Mouse (Mus musculus): ENCODE results near the gene Fam20a. TPM values are rescaled to one million over a fixed set of nuclear protein-coding genes. Genes with fewer than 3 reads are reported as not detected.

Fam20a gene
- 0.54 and 7.0 TPM in 2 replicates for polyA plus RNA-seq (2012; ENCODE audit: insufficient read depth, low replicate concordance)

DNA sequence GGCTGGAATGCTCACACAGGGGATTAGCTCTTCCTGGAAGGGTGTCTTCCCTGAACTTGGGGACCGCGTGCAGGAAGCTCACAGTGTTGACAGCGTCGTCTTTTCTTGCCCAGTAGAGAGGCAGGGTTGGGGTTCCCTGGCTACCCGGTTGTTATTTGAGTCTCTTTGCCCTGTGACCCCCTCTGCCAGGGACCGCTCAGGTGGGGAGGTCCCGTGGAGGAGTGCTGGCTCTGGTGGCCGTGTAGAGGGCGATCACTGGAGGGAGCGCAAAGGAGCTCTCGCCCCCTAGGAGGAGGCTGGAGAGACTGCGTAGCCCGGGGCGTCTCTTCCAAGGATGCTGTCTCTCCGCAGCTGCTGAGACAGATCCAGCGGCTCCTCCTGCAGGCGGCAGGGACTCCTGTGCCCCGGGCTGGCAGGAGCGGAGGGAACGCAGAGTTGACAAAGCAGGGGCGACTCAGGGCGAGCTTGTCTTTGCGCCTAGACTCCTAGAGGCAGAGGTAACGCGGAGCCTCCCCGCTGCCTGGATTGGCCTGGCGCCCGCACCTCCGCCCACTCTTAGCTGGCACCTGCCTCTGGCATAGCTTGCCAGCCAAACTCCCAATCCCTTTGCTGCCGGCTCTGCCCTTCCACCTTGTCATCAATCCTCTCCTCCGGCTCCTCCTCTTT lies at the start of gene Fam20a:
Fam20a (minus strand) TSS at position 499 of the 666 bp plus-strand sequence.
- peak within 1 kb of the TSS; percentile 90 for H3K4me3 ChIP-seq (replicated peaks)
- no peaks in the 10 kb centered on the region for H3K9me3 ChIP-seq
- peaks cover 79% of the 10 kb centered on the region for H3K27me3 ChIP-seq (replicated peaks)
- H3K4me1 ChIP-seq, result peaks cover 26% of the 10 kb centered on the region
- H3K36me3 ChIP-seq (replicated peaks; ENCODE audit: low read length), result no peaks in the 10 kb centered on the region
- TF ChIP-seq GATA1 (IDR thresholded peaks at IDR 0.05; ENCODE audit: borderline replicate concordance, low read length) (no peak), FLI1 (IDR thresholded peaks at IDR 0.05; ENCODE audit: low read length) (no peak)

DNA sequence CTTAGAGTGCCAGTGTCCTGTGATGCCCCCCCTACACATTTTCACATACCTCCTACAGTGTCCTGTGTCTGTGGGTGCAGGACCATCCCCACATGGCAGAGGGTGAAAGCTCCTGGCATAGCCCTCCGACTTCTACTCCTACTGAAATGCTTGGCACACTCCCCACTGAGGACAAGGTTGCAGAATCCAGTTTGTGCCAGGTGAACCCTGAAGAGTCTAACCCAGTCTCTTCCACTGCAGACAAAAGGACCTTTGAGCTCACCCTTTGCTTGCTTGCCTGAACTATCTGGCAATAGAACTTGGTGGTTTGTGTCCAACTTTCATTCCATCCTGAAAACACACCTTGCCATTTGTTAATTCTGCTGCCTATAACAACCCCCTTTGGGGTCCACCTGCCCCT lies 49.3 kb upstream of the Fam20a start:
- Histone ChIP-seq H3K9me3 (peaks cover 23% of the 10 kb centered on the region), H3K4me1 (peaks cover 14% of the 10 kb centered on the region), H3K27me3 (replicated peaks) (peaks cover 8% of the 10 kb centered on the region), H3K4me3 (replicated peaks) (no peak overlapping the region), H3K36me3 (replicated peaks; ENCODE audit: low read length) (no peaks in the 10 kb centered on the region)
- no peak for TF ChIP-seq GATA1 (IDR thresholded peaks at IDR 0.05; ENCODE audit: borderline replicate concordance, low read length)
- TF ChIP-seq FLI1 (IDR thresholded peaks at IDR 0.05; ENCODE audit: low read length), result no peak

GRCm38 (mm10) chr11:109770185-109770584 lies 48.1 kb upstream of the Fam20a start:
- peaks cover 20% of the 10 kb centered on the region for H3K9me3 ChIP-seq
- H3K36me3 ChIP-seq (replicated peaks; ENCODE audit: low read length), result no peaks in the 10 kb centered on the region
- peaks cover 14% of the 10 kb centered on the region for H3K4me1 ChIP-seq
- no peak overlapping the region for H3K4me3 ChIP-seq (replicated peaks)
- TF ChIP-seq FLI1 (IDR thresholded peaks at IDR 0.05; ENCODE audit: low read length), result no peak
- TF ChIP-seq GATA1 (IDR thresholded peaks at IDR 0.05; ENCODE audit: borderline replicate concordance, low read length), result no peak
- H3K27me3 ChIP-seq (replicated peaks), result peaks cover 3% of the 10 kb centered on the region

GRCm38 (mm10) chr11:109769091-109769490 lies 47.0 kb upstream of the Fam20a start:
- TF ChIP-seq FLI1 (IDR thresholded peaks at IDR 0.05; ENCODE audit: low read length), result no peak
- TF ChIP-seq GATA1 (IDR thresholded peaks at IDR 0.05; ENCODE audit: borderline replicate concordance, low read length), result no peak
- Histone ChIP-seq H3K36me3 (replicated peaks; ENCODE audit: low read length) (no peaks in the 10 kb centered on the region), H3K27me3 (replicated peaks) (peaks cover 3% of the 10 kb centered on the region)

GRCm38 (mm10) chr11:109760063-109760462 lies 38.0 kb upstream of the Fam20a start:
- H3K9me3 ChIP-seq, result peaks cover 9% of the 10 kb centered on the region; the same call in 1 of the 2 replicates
- H3K4me3 ChIP-seq (replicated peaks), result no peak overlapping the region
- TF ChIP-seq GATA1 (IDR thresholded peaks at IDR 0.05; ENCODE audit: borderline replicate concordance, low read length) (no peak), FLI1 (IDR thresholded peaks at IDR 0.05; ENCODE audit: low read length) (no peak)
- H3K36me3 ChIP-seq (replicated peaks; ENCODE audit: low read length), result no peaks in the 10 kb centered on the region
- peaks cover 9% of the 10 kb centered on the region for H3K4me1 ChIP-seq
- no peaks in the 10 kb centered on the region for H3K27me3 ChIP-seq (replicated peaks)

More at GRCm38 (mm10) chr11:109769091-109769490, 47.0 kb upstream of the Fam20a start:
- Histone ChIP-seq H3K4me1 (peaks cover 14% of the 10 kb centered on the region), H3K4me3 (replicated peaks) (no peak overlapping the region), H3K9me3 (peaks cover 9% of the 10 kb centered on the region; the same call in 1 of the 2 replicates)

DNA sequence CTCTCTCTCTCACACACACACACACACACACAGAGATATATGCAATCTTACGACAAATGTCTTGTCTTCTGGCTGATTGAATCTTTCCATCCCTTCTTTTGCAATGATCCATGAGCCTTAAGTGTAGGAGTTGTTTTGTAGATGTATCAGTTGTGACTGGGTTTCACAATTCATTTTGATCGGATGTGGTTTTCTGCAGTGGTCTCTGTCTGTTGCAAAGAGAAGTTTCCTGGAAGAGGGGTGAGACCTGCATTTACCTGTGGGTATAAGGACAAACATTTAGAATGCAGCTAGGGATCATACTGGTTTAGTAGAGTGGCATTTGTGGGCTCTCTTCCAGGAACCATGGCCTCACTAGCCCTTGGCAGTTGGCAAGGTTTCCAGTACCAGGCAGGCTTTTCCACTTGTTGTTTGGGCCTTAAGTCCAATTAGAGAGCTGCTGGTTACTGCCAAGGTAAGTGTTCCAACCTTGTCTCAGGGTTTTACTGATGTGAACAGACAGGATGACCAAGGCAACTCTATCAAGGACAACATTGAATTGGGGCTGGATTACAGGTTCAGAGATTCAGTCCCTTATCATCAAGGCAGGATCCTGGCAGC lies 36.6 kb upstream of the Fam20a start:
- peaks cover 9% of the 10 kb centered on the region for H3K4me1 ChIP-seq
- TF ChIP-seq GATA1 (IDR thresholded peaks at IDR 0.05; ENCODE audit: borderline replicate concordance, low read length) (no peak), FLI1 (IDR thresholded peaks at IDR 0.05; ENCODE audit: low read length) (no peak)
- H3K9me3 ChIP-seq, result peaks cover 9% of the 10 kb centered on the region; the same call in 1 of the 2 replicates
- no peak overlapping the region for H3K4me3 ChIP-seq (replicated peaks)
- H3K36me3 ChIP-seq (replicated peaks; ENCODE audit: low read length), result no peaks in the 10 kb centered on the region
- peaks cover under 1% of the 10 kb centered on the region for H3K27me3 ChIP-seq (replicated peaks)

DNA sequence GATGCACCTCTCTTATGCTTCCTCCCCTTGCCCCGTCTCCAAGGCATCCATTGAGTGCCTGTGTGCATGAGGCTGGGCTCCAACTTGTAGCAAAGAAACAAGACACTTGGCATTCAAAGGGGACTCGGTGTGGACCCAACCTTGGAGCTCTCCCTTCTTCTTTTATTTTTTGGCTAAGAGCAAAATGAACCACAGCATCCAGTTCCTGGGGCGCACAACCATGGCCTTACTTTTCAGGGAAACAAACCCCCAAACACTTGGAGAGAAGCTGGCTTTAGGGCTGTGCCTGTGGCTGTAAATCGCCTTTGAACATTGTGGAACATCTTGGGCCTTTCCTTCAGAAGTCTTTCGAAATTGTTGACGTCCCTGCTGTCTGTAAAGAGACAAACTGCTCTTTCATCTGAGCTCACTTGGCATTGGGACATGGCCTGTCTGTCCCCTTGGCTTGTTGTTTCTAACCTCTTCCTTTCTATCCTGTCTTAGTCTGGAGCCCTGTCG lies 32.1 kb upstream of the Fam20a start:
- peaks cover 12% of the 10 kb centered on the region for H3K4me1 ChIP-seq
- TF ChIP-seq GATA1 (IDR thresholded peaks at IDR 0.05; ENCODE audit: borderline replicate concordance, low read length) (no peak), FLI1 (IDR thresholded peaks at IDR 0.05; ENCODE audit: low read length) (no peak)
- no peaks in the 10 kb centered on the region for H3K36me3 ChIP-seq (replicated peaks; ENCODE audit: low read length)
- peaks cover 8% of the 10 kb centered on the region for H3K27me3 ChIP-seq (replicated peaks)
- no peak overlapping the region for H3K4me3 ChIP-seq (replicated peaks)
- no peaks in the 10 kb centered on the region for H3K9me3 ChIP-seq

- peaks cover 10% of the 10 kb centered on the region for H3K4me1 ChIP-seq
- no peaks in the 10 kb centered on the region for H3K9me3 ChIP-seq
- H3K27me3 ChIP-seq (replicated peaks), result peaks cover 8% of the 10 kb centered on the region
- TF ChIP-seq GATA1 (IDR thresholded peaks at IDR 0.05; ENCODE audit: borderline replicate concordance, low read length) (no peak), FLI1 (IDR thresholded peaks at IDR 0.05; ENCODE audit: low read length) (no peak)
- H3K36me3 ChIP-seq (replicated peaks; ENCODE audit: low read length), result no peaks in the 10 kb centered on the region
- no peak overlapping the region for H3K4me3 ChIP-seq (replicated peaks)
These were observed 29.8 kb upstream of the Fam20a start for GRCm38 (mm10) chr11:109751636-109752603.

DNA sequence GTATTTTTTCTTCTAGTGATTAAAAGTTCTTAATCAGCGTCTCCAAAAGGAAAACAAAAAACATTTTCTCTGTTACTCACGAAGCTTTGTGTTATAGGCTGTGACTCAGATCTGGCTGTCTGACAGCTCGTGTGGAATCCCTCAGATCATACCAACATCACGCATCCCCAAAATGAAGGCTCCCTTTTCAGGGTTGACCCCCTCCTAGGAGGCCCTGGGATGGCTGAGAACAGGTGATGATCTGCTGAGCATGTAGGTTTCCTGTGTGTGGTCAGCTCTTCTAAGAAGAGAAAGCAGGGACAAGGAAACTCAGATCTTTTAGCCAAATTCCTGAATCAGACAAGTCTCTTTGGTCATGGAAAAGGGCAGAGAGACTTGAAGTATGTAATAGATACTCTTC lies 23.1 kb upstream of the Fam20a start:
- Histone ChIP-seq H3K36me3 (replicated peaks; ENCODE audit: low read length) (no peaks in the 10 kb centered on the region), H3K4me3 (replicated peaks) (no peak overlapping the region), H3K27me3 (replicated peaks) (peaks cover 3% of the 10 kb centered on the region), H3K9me3 (no peaks in the 10 kb centered on the region), H3K4me1 (peaks cover 24% of the 10 kb centered on the region)
- no peak for TF ChIP-seq FLI1 (IDR thresholded peaks at IDR 0.05; ENCODE audit: low read length)
- TF ChIP-seq GATA1 (IDR thresholded peaks at IDR 0.05; ENCODE audit: borderline replicate concordance, low read length), result no peak
